ENCODE assay signal across 21 mouse cellular contexts in the genomic region with DNA sequence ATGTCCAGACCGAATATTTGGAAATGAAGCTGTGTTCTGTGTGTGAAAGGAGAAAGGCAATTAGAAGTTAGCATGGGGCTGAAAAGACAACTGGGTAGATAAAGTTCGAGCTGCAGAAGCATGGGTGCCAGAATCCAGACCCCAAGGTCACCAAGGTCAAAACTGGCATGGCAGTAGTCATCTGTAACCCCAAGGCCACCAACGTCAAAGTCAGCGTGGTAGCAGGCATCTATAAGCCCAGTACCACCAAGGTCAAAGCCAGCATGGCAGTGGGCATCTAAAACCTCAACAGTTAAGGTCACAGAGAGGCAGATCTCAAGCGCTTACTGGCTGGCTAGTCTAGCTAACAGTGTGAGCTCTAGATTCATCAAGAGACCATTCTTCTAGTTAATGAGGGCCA.
DNase-seq lines count a peak whose midpoint lies in the region; TF ChIP-seq lines count a peak whose summit lies in the region.
"Had no signal": no experiment of that assay in that cellular context is flagged by ENCODE, and none has a peak within 500 bp of the region (broad histone marks: within the 10 kb centered on the region; RNA-seq: fewer than 3 reads in every experiment).

No protein-coding gene starts in this region.

- no peaks in the 10 kb centered on the region for H3K4me1 ChIP-seq in heart, adult 2 months (ENCODE audit: control insufficient read depth, insufficient read depth, low read length)
- no peaks in the 10 kb centered on the region for H3K4me1 ChIP-seq in thymus, adult 2 months (replicated peaks; ENCODE audit: control insufficient read depth, insufficient read depth, low read length)
- no peaks in the 10 kb centered on the region for H3K4me1 ChIP-seq in forebrain, embryonic 10.5 days
- H3K4me1 ChIP-seq: embryonic facial prominence, embryonic 13.5 days; embryonic facial prominence, embryonic 15.5 days; forebrain, embryonic 13.5 days; forebrain, embryonic 15.5 days had no signal

- TF ChIP-seq CTCF in heart, adult 2 months (IDR thresholded peaks at IDR 0.05) = no peak
- no peak for TF ChIP-seq CTCF in thymus, adult 2 months (IDR thresholded peaks at IDR 0.05; ENCODE audit: borderline replicate concordance, control insufficient read depth, extremely low read depth, insufficient read depth, low read length, poor library complexity)

- no peaks in the 10 kb centered on the region for H3K27me3 ChIP-seq in heart, adult 2 months (ENCODE audit: control insufficient read depth, insufficient read depth, low read length)
- no peaks in the 10 kb centered on the region for H3K27me3 ChIP-seq in thymus, adult 2 months (ENCODE audit: control insufficient read depth, insufficient read depth, low read length)
- no peaks in the 10 kb centered on the region for H3K27me3 ChIP-seq in forebrain, embryonic 10.5 days (ENCODE audit: poor library complexity, severe bottlenecking)
- H3K27me3 ChIP-seq: embryonic facial prominence, embryonic 13.5 days; embryonic facial prominence, embryonic 15.5 days; forebrain, embryonic 13.5 days; forebrain, embryonic 15.5 days had no signal

- 87% methylated on average over 5 of the region's 5 CpGs for WGBS in heart, adult 2 months
- WGBS in thymus, adult 2 months = 92% methylated on average over 5 of the region's 5 CpGs
- 87% methylated on average over 5 of the region's 5 CpGs for WGBS in forebrain, embryonic 10.5 days

- no peak for TF ChIP-seq EP300 in heart, adult 2 months (IDR thresholded peaks at IDR 0.05; ENCODE audit: insufficient read depth, low read depth, low read length)

- peak; percentile 4 for DNase-seq in adrenal gland, adult 8-10 months
- DNase-seq in adrenal gland, adult 18-20 months (ENCODE audit: low spot score in 2 of 2) = no peak
- peak; percentile 71 for DNase-seq in heart, adult 11 months
- DNase-seq in heart, adult 2 months = no peak
- DNase-seq in thymus, postnatal 4 days = peak; percentile 1
- no peak for DNase-seq in thymus, adult 2 months
- DNase-seq in forebrain, embryonic 10.5 days (ENCODE audit: extremely low spot score, low spot score) = no peak
- DNase-seq: adrenal gland, postnatal 14 days; cerebellum, adult 11 months; cerebellum, adult 18-20 months; cerebellum, adult 8-10 months; cerebellum, adult 9-11 months; cerebellum, postnatal 14 days; cerebellum, postnatal 36 days; embryo, embryonic 11 days; forebrain, postnatal 0 days had no signal

- intact Hi-C loops in heart, adult 2 months (cut with DNase I) = no loop called here

- no peak overlapping the region for H3K9ac ChIP-seq in heart, adult 2 months (ENCODE audit: low read depth, low read length)
- H3K9ac ChIP-seq: embryonic facial prominence, embryonic 13.5 days; embryonic facial prominence, embryonic 15.5 days; forebrain, embryonic 13.5 days; forebrain, embryonic 15.5 days; forebrain, postnatal 0 days had no signal

- no peaks in the 10 kb centered on the region for H3K79me2 ChIP-seq in heart, adult 2 months (replicated peaks; ENCODE audit: control insufficient read depth, insufficient read depth, low read length)

- H3K9me3 ChIP-seq in forebrain, embryonic 10.5 days = no peaks in the 10 kb centered on the region; the same call in 1 of the 2 replicates
- H3K9me3 ChIP-seq: embryonic facial prominence, embryonic 13.5 days; embryonic facial prominence, embryonic 15.5 days; forebrain, embryonic 15.5 days had no signal

- no peaks in the 10 kb centered on the region for H3K36me3 ChIP-seq in heart, adult 2 months (ENCODE audit: control insufficient read depth, insufficient read depth, low read length)
- H3K36me3 ChIP-seq in thymus, adult 2 months (ENCODE audit: control insufficient read depth, insufficient read depth, low read length) = no peaks in the 10 kb centered on the region
- H3K36me3 ChIP-seq in forebrain, embryonic 10.5 days (replicated peaks) = no peaks in the 10 kb centered on the region
- H3K36me3 ChIP-seq: embryonic facial prominence, embryonic 13.5 days; embryonic facial prominence, embryonic 15.5 days; forebrain, embryonic 15.5 days had no signal

- H3K4me3 ChIP-seq in heart, adult 2 months = no peak overlapping the region
- no peak overlapping the region for H3K4me3 ChIP-seq in thymus, adult 2 months (ENCODE audit: control insufficient read depth, insufficient read depth, low read length)
- H3K4me3 ChIP-seq in forebrain, embryonic 10.5 days = no peak overlapping the region
- H3K4me3 ChIP-seq: embryonic facial prominence, embryonic 13.5 days; embryonic facial prominence, embryonic 15.5 days; erythroblast, embryonic 14.5 days; forebrain, embryonic 13.5 days; forebrain, embryonic 15.5 days had no signal

- no peak overlapping the region for H3K27ac ChIP-seq in heart, adult 2 months
- H3K27ac ChIP-seq in thymus, adult 2 months (ENCODE audit: control insufficient read depth, insufficient read depth, low read length) = no peak overlapping the region
- H3K27ac ChIP-seq in forebrain, embryonic 10.5 days = no peak overlapping the region
- H3K27ac ChIP-seq: embryonic facial prominence, embryonic 13.5 days; embryonic facial prominence, embryonic 15.5 days; forebrain, embryonic 13.5 days; forebrain, embryonic 15.5 days had no signal

- TF ChIP-seq POLR2A in heart, adult 2 months (IDR thresholded peaks at IDR 0.05; ENCODE audit: insufficient read depth, low read depth, low read length) = no peak
- no peak for TF ChIP-seq POLR2A in thymus, adult 2 months (IDR thresholded peaks at IDR 0.05; ENCODE audit: control insufficient read depth, extremely low read depth, insufficient read depth, low read length, poor library complexity)

Comparison
In these comparisons a context has a peak if more than half of its experiments do, and no peak if none do; other contexts are left out.
1. DNase-seq: peak in adrenal gland, adult 8-10 months (single experiment), heart, adult 11 months (single experiment) and thymus, postnatal 4 days (single experiment); none in adrenal gland, adult 18-20 months (0 of 2), heart, adult 2 months (0 of 2), thymus, adult 2 months (single experiment) and forebrain, embryonic 10.5 days (single experiment).